Mouse (Mus musculus) heart, postnatal 0 days (tissue): ENCODE measurements around the gene Frmd6.

Source experiments
- CTCF ChIP-seq: IDR thresholded peaks from 2 replicates; pipeline ENCODE4 v1.5.1; 2016; ENCODE audit warnings: antibody characterized with exemption, control low read depth, low read depth
- EP300 ChIP-seq: IDR thresholded peaks from 2 replicates; pipeline ENCODE4 v1.6.1; 2016; ENCODE audit warnings: antibody characterized with exemption, low read depth

GRCm38 (mm10) chr12:70880396-70880975 is 55.2 kb downstream of the Frmd6 start:
- TF ChIP-seq CTCF (no peak), EP300 (no peak)
